Mouse (Mus musculus) hindbrain, embryonic 13.5 days (tissue): ENCODE data around the gene 4930412O13Rik. TPM values are rescaled to one million over a fixed set of nuclear protein-coding genes. Genes with fewer than 3 reads are reported as not detected.

Source experiments
- ATAC-seq: fragments of 200-750 bp; cut with Nextera tagmentation; 2 replicates; pipeline ENCODE4 v1.8.0; 2017; ENCODE audit warnings: moderate TSS enrichment; ENCODE audit not compliant: low FRiP score
- H3K27ac ChIP-seq: fragments of 300-500 bp; sonication (generic); 2 replicates; pipeline ENCODE4 v1.5.1; 2015; ENCODE audit warnings: inconsistent platforms, mild to moderate bottlenecking, moderate library complexity
- H3K27me3 ChIP-seq: fragments of 300-500 bp; sonication (generic); 2 replicates; pipeline ENCODE4 v1.6.1; 2015; ENCODE audit warnings: mild to moderate bottlenecking, inconsistent platforms
- H3K36me3 ChIP-seq: fragments of 300-500 bp; sonication (generic); 2 replicates; pipeline ENCODE4 v1.6.1; 2015; ENCODE audit warnings: mild to moderate bottlenecking, inconsistent platforms
- H3K4me1 ChIP-seq: fragments of 300-500 bp; sonication (generic); replicated peaks from 2 replicates; pipeline ENCODE4 v1.6.1; 2015; ENCODE audit warnings: inconsistent platforms
- H3K4me2 ChIP-seq: fragments of 300-500 bp; sonication (generic); 2 replicates; pipeline ENCODE4 v1.6.1; 2015; ENCODE audit warnings: inconsistent platforms, mild to moderate bottlenecking, moderate library complexity
- H3K4me3 ChIP-seq: fragments of 300-500 bp; sonication (generic); 2 replicates; pipeline ENCODE4 v1.5.1; 2015; ENCODE audit warnings: mild to moderate bottlenecking, inconsistent platforms
- H3K9ac ChIP-seq: fragments of 300-500 bp; sonication (generic); 2 replicates; pipeline ENCODE4 v1.6.1; 2015; ENCODE audit warnings: mild to moderate bottlenecking, inconsistent platforms
- H3K9me3 ChIP-seq: fragments of 300-500 bp; sonication (generic); 2 replicates; pipeline ENCODE4 v1.6.1; 2016; ENCODE audit warnings: inconsistent platforms
- WGBS: fragments of 180-500 bp; shearing (Covaris S2); methylation state at CpG from one replicate; pipeline ENCODE4 v1.1.7; 2015; 5-methylcytosine and 5-hydroxymethylcytosine counted together
- polyA plus RNA-seq: library from polyadenylated mRNA; unstranded; fragments of >200 nt; fragmentation: Nextera tagmentation; extraction: Ambion mirVana; gene quantifications from 2 replicates; pipeline ENCODE4 v1.2.1, GENCODE M21; 2015

The 4930412O13Rik gene
- polyA plus RNA-seq, 1 experiment from 2014 or later = 1.1 TPM

DNA sequence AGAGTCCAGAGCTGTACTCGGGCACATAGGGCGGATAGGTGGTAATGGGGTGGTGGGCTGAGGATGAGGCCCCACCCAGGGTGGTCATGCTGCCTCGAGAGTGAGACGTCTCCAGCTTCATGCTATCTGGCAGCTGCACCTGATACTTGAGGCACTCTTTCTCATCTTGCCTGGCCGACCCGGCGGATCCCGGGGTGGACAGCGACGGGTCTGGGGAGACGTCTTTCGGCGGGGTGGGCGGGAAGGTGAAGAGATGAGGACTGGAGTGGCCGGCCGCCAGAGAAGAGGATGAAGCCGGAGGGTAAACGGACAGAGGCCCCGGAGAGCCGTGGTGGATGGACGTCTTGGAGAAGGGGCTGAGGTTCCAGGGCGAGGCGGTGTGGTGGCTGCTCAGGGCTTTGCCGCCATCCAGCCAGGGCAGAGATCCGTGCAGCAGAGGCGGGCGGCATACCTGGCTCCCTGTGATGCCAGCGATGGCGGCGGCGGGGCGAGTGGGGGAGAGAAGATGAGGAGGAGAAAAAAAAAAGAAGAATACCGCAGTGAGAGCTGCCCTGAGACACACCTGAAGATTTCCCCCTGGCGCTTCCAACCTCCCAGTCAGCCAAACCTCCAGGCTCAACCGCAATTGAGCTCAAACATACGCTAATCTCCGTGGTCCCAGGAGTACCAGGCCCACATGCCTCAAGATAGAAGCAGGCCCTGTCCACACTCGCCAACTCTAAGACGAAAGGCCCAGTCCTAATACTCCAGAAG, 6.4 kb upstream of the 4930412O13Rik start:
- Histone ChIP-seq H3K4me2 (peak overlapping the region; percentile 42), H3K36me3 (no peaks in the 10 kb centered on the region), H3K9me3 (no peaks in the 10 kb centered on the region), H3K4me1 (peaks cover 40% of the 10 kb centered on the region), H3K4me3 (peak overlapping the region; percentile 41), H3K9ac (peak overlapping the region; percentile 55), H3K27me3 (peaks cover 99% of the 10 kb centered on the region), H3K27ac (peak overlapping the region; percentile 76)
- 3% methylated on average over 39 of the region's 39 CpGs for WGBS
- ATAC-seq = no peak

DNA sequence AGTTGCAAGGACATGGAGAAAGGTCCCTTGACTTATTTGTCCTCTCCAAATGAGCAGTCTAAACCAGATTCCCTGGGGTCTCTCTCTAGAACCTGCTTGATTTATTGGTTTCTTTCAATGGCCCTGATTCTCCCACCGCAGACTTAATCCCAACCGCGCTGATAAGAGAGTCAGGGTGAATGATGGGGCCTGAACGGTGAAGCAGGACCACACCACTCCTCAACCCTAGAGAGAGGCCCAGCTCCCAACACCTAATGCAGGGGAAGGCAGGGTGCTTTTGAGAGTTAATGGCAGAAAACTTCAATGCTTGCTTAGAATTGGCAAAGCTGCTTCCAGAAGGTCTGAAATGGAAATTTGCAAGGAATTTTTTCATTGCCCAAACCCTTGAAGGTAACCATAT, 5.8 kb upstream of the 4930412O13Rik start:
- Histone ChIP-seq H3K9ac (peak overlapping the region; percentile 55), H3K9me3 (no peaks in the 10 kb centered on the region)

DNA sequence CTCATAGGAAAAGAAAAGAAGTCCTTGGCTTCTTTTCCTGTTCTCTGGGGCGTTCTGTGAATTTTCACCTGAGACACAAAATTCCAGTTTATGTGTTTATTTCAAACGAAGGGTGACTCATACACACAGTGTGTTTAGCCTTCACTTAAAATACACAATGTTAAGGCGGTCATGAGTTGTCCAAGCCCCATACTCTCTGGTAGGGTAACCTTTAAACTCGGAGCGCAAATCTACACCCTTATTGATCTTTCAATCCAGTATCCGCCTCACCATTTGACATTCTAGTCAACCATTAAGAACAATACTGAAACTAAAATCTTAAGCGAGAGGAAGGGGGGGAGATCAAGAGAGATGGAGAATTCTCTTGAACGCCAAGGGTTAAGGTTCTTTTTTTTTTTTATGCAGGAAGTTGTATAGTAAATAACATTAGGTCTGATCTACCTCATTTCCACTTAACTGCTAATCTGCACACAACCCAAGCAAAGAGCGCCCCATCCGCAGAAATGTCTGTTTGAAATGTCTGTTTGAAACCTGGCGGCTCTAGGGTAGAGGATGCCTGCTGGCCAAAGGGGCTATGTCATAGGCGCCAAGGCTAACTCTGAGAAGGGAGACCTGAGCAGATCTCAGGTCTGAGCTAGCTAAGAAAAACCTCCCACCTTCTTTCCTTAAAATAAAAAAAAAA, 5.2 kb upstream of the 4930412O13Rik start:
- ATAC-seq = no peak
- peak overlapping the region; percentile 76; the same call in 1 of the 2 replicates for H3K27ac ChIP-seq
- peaks cover 99% of the 10 kb centered on the region for H3K27me3 ChIP-seq
- H3K36me3 ChIP-seq = no peaks in the 10 kb centered on the region
- WGBS = 6% methylated on average over 12 of the region's 12 CpGs
- H3K9me3 ChIP-seq = no peaks in the 10 kb centered on the region
- H3K4me3 ChIP-seq = peak overlapping the region; percentile 41
- H3K4me2 ChIP-seq = peak overlapping the region; percentile 61
- peak overlapping the region; percentile 43; the same call in 1 of the 2 replicates for H3K9ac ChIP-seq
- peaks cover 43% of the 10 kb centered on the region for H3K4me1 ChIP-seq

More for the DNA sequence above, 5.8 kb upstream of the 4930412O13Rik start:
- Histone ChIP-seq H3K27ac (peak overlapping the region; percentile 76), H3K4me1 (peaks cover 41% of the 10 kb centered on the region), H3K36me3 (no peaks in the 10 kb centered on the region), H3K27me3 (peaks cover 99% of the 10 kb centered on the region), H3K4me3 (peak overlapping the region; percentile 41), H3K4me2 (peak overlapping the region; percentile 42)
- WGBS = under 1% methylated on average over 4 of the region's 4 CpGs
- ATAC-seq = no peak

DNA sequence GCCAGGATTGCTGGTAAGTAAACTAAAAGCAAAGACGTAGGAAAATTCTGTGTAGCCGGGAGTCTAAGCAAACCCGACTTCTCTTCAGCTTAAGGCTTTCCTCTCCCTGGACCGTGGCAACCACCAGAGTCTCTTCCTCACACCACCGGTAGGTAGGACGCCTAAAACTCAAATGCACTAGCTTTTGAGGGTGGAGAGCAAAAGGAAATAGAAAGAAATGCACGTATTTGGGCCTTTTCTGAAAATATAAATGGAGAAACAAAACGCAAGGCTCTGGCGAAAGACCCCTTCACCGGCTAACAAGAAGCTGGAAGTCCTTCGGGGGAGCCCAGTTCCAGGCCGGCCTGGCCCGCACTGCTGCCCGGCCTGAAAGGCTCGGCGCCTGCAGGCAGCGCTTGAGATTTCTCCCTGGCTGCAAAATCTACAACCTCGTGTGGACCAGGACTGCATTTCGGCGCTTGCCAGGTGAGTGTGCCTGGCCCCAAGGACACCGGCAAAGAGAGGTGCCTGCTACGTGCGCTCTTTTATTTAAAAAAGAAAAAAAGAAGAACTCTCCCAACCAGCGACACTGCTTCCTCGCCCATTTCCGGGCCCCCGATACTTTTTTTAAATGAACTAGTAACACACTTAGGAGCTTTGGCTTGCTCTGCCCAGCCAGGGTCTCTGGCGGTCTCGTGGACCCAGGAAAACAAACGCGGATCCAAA, 4.3 kb upstream of the 4930412O13Rik start:
- Histone ChIP-seq H3K4me1 (peaks cover 51% of the 10 kb centered on the region), H3K9me3 (no peaks in the 10 kb centered on the region), H3K27me3 (peaks cover 99% of the 10 kb centered on the region), H3K27ac (peak overlapping the region; percentile 77), H3K9ac (peak overlapping the region; percentile 65), H3K36me3 (no peaks in the 10 kb centered on the region), H3K4me2 (peak overlapping the region; percentile 61), H3K4me3 (peak overlapping the region; percentile 41)
- ATAC-seq = no peak
- WGBS = 2% methylated on average over 31 of the region's 31 CpGs

DNA sequence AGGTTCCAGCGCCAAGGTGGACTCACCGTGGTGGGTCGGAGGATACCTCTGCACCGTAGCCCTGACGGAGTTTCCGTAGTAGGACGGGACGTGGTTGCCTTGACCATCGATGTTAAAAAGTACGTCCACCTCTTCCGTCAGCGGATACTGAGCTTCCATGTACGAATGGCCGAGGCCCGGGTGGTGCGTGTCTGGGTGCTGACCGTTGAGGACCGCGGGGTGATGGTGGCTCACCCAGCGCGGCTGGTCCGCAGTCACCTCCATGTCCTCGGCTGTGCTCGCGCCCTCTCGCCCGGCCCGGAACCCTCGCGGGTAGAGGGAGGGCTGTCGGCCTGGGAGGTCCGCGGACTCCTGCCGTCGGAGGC, 3.7 kb upstream of the 4930412O13Rik start:
- peaks cover 52% of the 10 kb centered on the region for H3K4me1 ChIP-seq
- peak overlapping the region; percentile 61 for H3K4me2 ChIP-seq
- WGBS = under 1% methylated on average over 35 of the region's 35 CpGs
- peak overlapping the region; percentile 65 for H3K9ac ChIP-seq
- ATAC-seq = no peak
- H3K27ac ChIP-seq = peak overlapping the region; percentile 77
- peaks cover 99% of the 10 kb centered on the region for H3K27me3 ChIP-seq
- H3K4me3 ChIP-seq = peak overlapping the region; percentile 41
- H3K36me3 ChIP-seq = no peaks in the 10 kb centered on the region
- no peaks in the 10 kb centered on the region for H3K9me3 ChIP-seq

DNA sequence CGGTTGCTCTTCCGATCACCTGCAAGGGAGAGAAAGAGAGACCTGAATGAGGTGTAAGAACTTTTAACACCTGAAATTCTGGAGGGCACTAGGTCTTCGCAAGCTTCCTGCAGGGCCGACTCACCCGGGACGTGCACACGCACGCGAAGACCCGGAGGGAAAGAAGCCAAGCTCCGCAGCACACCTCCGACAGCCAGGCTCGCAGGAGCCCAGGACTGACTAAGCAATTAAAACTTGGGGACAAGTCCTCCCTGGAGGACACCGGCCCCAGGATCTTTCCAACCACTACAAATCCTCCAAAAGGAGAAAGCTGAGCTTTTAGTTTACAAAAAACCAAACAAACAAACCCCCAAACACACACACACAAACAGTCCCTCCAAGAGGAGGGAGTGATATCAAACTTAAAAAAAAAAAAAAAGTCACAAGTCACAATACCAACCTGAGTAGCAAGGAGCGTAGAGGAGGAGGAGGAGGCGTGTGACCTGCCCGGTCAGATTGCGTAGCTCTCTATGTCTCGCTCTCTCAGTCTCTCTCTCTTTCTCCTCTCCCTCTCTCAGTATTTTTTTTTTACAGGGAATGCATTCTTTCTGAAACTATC, 3.0 kb upstream of the 4930412O13Rik start:
- Histone ChIP-seq H3K27me3 (peaks cover 95% of the 10 kb centered on the region), H3K4me1 (peaks cover 51% of the 10 kb centered on the region), H3K36me3 (no peaks in the 10 kb centered on the region), H3K4me3 (peak overlapping the region; percentile 41), H3K9me3 (no peaks in the 10 kb centered on the region), H3K27ac (peak overlapping the region; percentile 62; the same call in 1 of the 2 replicates), H3K9ac (peak overlapping the region; percentile 65), H3K4me2 (peak overlapping the region; percentile 61)
- no peak for ATAC-seq
- WGBS = 1% methylated on average over 19 of the region's 19 CpGs

DNA sequence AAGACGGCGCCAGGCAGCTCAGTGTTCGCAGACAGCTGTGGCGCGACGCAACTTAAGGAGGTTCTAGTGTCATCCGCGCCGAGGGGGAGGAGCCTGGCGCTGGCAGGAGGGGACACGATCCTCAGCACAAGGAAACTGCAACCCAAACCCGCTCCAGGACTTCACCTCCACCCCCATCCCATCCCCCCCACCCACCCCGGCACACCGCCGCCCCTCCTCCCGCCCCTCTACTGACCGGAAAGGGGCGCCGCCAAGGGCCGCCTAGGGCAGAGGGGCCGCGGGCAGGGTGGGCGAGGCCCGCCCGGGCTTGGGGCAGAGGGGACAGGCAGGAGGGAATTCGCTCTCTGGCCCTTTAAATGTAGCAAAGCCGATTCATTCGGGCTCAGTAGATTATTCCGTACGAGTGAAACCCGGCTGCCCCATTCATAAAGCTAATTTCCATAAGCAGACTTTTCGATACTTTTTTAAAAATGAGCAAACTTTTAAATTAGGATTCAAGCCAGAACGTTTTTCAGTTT, 2.4 kb upstream of the 4930412O13Rik start:
- H3K9ac ChIP-seq = peak overlapping the region; percentile 65
- H3K4me3 ChIP-seq = peak overlapping the region; percentile 41
- no peaks in the 10 kb centered on the region for H3K36me3 ChIP-seq
- peak; percentile 12; the same call in 1 of the 2 replicates for ATAC-seq
- WGBS = under 1% methylated on average over 32 of the region's 33 CpGs
- H3K4me1 ChIP-seq = peaks cover 56% of the 10 kb centered on the region
- H3K27ac ChIP-seq = peak overlapping the region; percentile 62
- H3K27me3 ChIP-seq = peaks cover 95% of the 10 kb centered on the region
- H3K9me3 ChIP-seq = no peaks in the 10 kb centered on the region
- peak overlapping the region; percentile 61 for H3K4me2 ChIP-seq

DNA sequence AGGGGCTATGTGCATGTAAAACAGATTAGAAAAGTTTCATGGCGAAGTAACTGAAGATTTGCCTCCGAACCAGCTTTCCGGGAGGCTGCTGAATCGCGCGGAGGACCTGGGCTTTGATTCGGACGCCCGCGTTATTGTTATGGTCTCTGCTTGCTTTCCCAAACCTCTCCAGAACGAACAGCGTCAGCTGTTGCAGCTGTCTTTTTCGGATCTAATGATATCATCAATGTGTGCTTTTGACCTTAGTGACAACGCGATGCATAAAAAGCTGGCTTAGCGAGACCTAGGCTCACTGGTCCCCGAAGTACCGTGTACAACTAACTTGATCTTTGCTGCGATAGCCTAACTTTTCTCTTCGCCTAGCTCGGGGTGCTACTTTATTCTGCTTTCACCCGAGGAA, 2.0 kb upstream of the 4930412O13Rik start:
- H3K4me1 ChIP-seq = peaks cover 57% of the 10 kb centered on the region
- no peak for ATAC-seq
- H3K4me3 ChIP-seq = peak overlapping the region; percentile 41
- peaks cover 95% of the 10 kb centered on the region for H3K27me3 ChIP-seq
- peak overlapping the region; percentile 61 for H3K4me2 ChIP-seq
- H3K9ac ChIP-seq = peak overlapping the region; percentile 43; the same call in 1 of the 2 replicates
- H3K27ac ChIP-seq = peak overlapping the region; percentile 62; the same call in 1 of the 2 replicates
- no peaks in the 10 kb centered on the region for H3K9me3 ChIP-seq
- WGBS = under 1% methylated on average over 22 of the region's 22 CpGs
- no peaks in the 10 kb centered on the region for H3K36me3 ChIP-seq

DNA sequence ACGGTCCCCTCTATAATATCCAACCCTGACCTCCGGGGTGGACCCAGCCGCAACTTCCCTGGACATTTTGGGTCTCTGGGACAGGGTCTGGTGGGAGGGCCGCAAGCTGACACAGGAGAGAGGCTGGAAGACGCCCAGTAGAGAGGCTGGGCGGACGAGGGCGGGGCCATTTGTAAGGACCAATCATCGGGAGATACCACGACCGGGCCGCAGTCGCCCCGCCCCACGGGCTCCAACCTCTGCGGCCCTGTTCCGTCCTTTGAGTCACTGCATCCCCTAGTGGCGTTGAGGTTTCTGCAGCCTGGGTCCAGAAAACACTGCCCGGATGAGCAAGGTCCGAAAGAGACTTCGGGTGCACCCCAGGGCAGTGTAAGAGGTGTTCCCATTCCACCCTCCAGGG, 1.6 kb upstream of the 4930412O13Rik start:
- Histone ChIP-seq H3K36me3 (no peaks in the 10 kb centered on the region), H3K4me3 (peak overlapping the region; percentile 41), H3K4me1 (peaks cover 54% of the 10 kb centered on the region), H3K27me3 (peaks cover 95% of the 10 kb centered on the region), H3K9me3 (no peaks in the 10 kb centered on the region), H3K27ac (peak overlapping the region; percentile 62; the same call in 1 of the 2 replicates), H3K9ac (peak overlapping the region; percentile 43; the same call in 1 of the 2 replicates), H3K4me2 (peak overlapping the region; percentile 61)
- 0% methylated on average over 21 of the region's 21 CpGs for WGBS
- ATAC-seq = peak; percentile 87

DNA sequence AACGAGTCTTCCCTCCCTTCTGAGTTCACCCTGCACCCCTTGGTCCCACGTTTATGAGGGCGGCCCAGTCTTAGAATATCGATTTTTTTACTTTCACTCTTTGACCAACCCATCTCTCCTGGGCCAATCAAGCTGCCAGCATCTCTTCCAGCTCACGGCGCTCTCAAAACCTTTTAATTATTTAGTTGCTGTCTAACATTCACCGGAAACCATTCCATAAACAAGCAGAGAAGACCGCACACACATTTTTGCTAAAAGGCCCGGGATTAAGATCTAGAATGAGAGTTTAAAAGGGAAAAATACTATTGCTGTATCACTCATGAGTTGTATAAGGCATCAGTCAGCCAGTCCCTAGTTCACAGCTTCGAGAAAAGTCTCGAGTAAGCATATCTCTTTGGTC, 781 bp upstream of the 4930412O13Rik start:
- H3K4me2 ChIP-seq = peak overlapping the region; percentile 61
- H3K9ac ChIP-seq = no peak overlapping the region
- H3K27ac ChIP-seq = peak overlapping the region; percentile 78
- no peaks in the 10 kb centered on the region for H3K36me3 ChIP-seq
- peaks cover 95% of the 10 kb centered on the region for H3K27me3 ChIP-seq
- peak overlapping the region; percentile 41 for H3K4me3 ChIP-seq
- ATAC-seq = no peak
- H3K4me1 ChIP-seq = peaks cover 48% of the 10 kb centered on the region
- H3K9me3 ChIP-seq = no peaks in the 10 kb centered on the region
- 3% methylated on average over 11 of the region's 11 CpGs for WGBS

DNA sequence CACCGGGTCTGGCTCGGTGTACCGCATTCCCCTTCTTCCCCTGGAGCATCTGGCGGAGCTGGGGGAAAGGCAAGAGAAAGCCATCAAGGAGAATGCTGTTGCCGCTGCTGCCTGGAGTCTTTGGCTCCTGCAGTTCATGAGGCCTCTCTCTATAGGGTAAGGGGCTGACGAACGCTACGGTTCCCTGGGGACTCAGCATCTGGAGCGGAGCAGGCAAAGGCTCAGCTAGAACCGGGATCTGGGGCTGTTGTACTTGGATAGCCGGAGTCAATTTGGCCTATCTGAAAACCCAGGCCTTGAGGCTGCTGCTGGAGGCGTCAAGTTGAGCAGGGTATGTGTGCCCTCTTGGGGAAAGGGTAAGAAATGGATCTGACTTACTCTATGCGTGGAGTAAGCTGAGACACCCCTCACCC, 565 bp downstream of the 4930412O13Rik start:
- H3K4me2 ChIP-seq = peak overlapping the region; percentile 61
- peak overlapping the region; percentile 66 for H3K9ac ChIP-seq
- H3K27me3 ChIP-seq = peaks cover 95% of the 10 kb centered on the region
- no peaks in the 10 kb centered on the region for H3K9me3 ChIP-seq
- peaks cover 48% of the 10 kb centered on the region for H3K4me1 ChIP-seq
- H3K36me3 ChIP-seq = no peaks in the 10 kb centered on the region
- peak overlapping the region; percentile 41 for H3K4me3 ChIP-seq
- peak overlapping the region; percentile 78 for H3K27ac ChIP-seq
- WGBS = under 1% methylated on average over 13 of the region's 13 CpGs
- 0 out of 2 replicates have a peak, but pooled peaks have one; percentile 28 for ATAC-seq
